Mouse (Mus musculus) MEL (cell line): ENCODE data around the gene Ano10.

Source experiments
- E2F4 ChIP-seq: IDR thresholded peaks from 2 replicates; pipeline ENCODE4 v1.6.1; 2011; ENCODE audit warnings: low read depth, low read length, improper control_type of control experiment, borderline replicate concordance
- EP300 ChIP-seq, 2 experiments: IDR thresholded peaks; 2 replicates each; pipeline ENCODE4 v1.6.1; 2011; ENCODE audit warnings: improper control_type of control experiment in 2 of 2, low read length in 2 of 2, low read depth in 1 of 2, mild to moderate bottlenecking in 1 of 2
- JUND ChIP-seq: IDR thresholded peaks from 2 replicates; pipeline ENCODE4 v1.6.1; 2011; ENCODE audit warnings: low read depth, mild to moderate bottlenecking, improper control_type of control experiment, low read length
- POLR2A ChIP-seq, 2 experiments: IDR thresholded peaks; 2 replicates each; pipeline ENCODE4 v1.6.1; 2011 to 2012; ENCODE audit warnings: low read length in 2 of 2, mild to moderate bottlenecking in 2 of 2, control low read depth in 1 of 2, improper control_type of control experiment in 1 of 2, low read depth in 1 of 2, moderate library complexity in 1 of 2; ENCODE audit not compliant: control insufficient read depth in 1 of 2, insufficient read depth in 1 of 2, poor library complexity in 1 of 2
- ZKSCAN1 ChIP-seq: IDR thresholded peaks from 2 replicates; pipeline ENCODE4 v1.6.1; 2012; ENCODE audit warnings: low read depth, mild to moderate bottlenecking, inconsistent platforms, low read length, improper control_type of control experiment, moderate library complexity

GRCm38 (mm10) chr9:122185953-122186352 lies 108.3 kb downstream of the Ano10 start:
- TF ChIP-seq E2F4 = no peak
- TF ChIP-seq ZKSCAN1 = no peak
- TF ChIP-seq EP300 (IDR thresholded peaks at IDR 0.05; ENCODE audit: low read depth in 1 of 2, low read length in 2 of 2) = no peak
- TF ChIP-seq POLR2A (IDR thresholded peaks at IDR 0.05; ENCODE audit: control insufficient read depth in 1 of 2, insufficient read depth in 1 of 2, low read depth in 1 of 2, low read length in 2 of 2, poor library complexity in 1 of 2) = no peak
- no peak for TF ChIP-seq JUND
